Mouse (Mus musculus) forebrain, embryonic 13.5 days (tissue): ENCODE measurements around the gene Phkb. TPM values are rescaled to one million over a fixed set of nuclear protein-coding genes. Genes with fewer than 3 reads are reported as not detected.

Experiments used
- polyA plus RNA-seq: library from polyadenylated mRNA; unstranded; fragments of >200 nt; fragmentation: Nextera tagmentation; extraction: Ambion mirVana; gene quantifications from 2 replicates; pipeline ENCODE4 v1.2.1, GENCODE M21; 2015

Gene Phkb
- polyA plus RNA-seq, 1 experiment from 2014 or later, result 31.9 TPM

Other genes starting within 250 kb of the Phkb start
- 35.2 and 36.8 TPM in 2 replicates for gene Neto2, start 140.0 kb upstream of the Phkb start, polyA plus RNA-seq
- 105 and 118 TPM in 2 replicates for gene Itfg1, start within 50 bp of the Phkb start, polyA plus RNA-seq